Mouse (Mus musculus) heart, embryonic 14.5 days (tissue): ENCODE results near the gene Tmem44. TPM values are rescaled to one million over a fixed set of nuclear protein-coding genes. Genes with fewer than 3 reads are reported as not detected.
A peak's percentile ranks its signal among the peaks of the same experiment; 100 is the strongest.

Experiments
- ATAC-seq: fragments of 200-750 bp; cut with Nextera tagmentation; 2 replicates; pipeline ENCODE4 v1.8.0; 2017; ENCODE audit warnings: low read depth, moderate TSS enrichment; ENCODE audit not compliant: insufficient number of reproducible peaks, insufficient read depth, low FRiP score
- H3K27ac ChIP-seq, 2 experiments: fragments of 200-500 bp in 1 of 2; fragments of 300-500 bp in 1 of 2; sonication (generic) in 1 of 2; replicated peaks in 1 of 2; 2 replicates each; pipeline ENCODE4 v1.5.1; 2012 to 2014; ENCODE audit warnings: low read depth in 2 of 2, low read length in 2 of 2, control low read depth in 1 of 2, mild to moderate bottlenecking in 1 of 2, mixed read lengths in 1 of 2; ENCODE audit not compliant: control insufficient read depth in 1 of 2, insufficient read depth in 1 of 2
- H3K27me3 ChIP-seq: fragments of 300-500 bp; sonication (generic); 2 replicates; pipeline ENCODE4 v1.6.1; 2014; ENCODE audit warnings: mild to moderate bottlenecking, low read length, control low read depth; ENCODE audit not compliant: control insufficient read depth, insufficient read depth
- H3K36me3 ChIP-seq: fragments of 300-500 bp; sonication (generic); 2 replicates; pipeline ENCODE4 v1.6.1; 2014; ENCODE audit warnings: mild to moderate bottlenecking, control low read depth, low read length, mixed read lengths; ENCODE audit not compliant: control insufficient read depth, insufficient read depth
- H3K4me1 ChIP-seq, 2 experiments: fragments of 200-500 bp in 1 of 2; fragments of 300-500 bp in 1 of 2; sonication (generic) in 1 of 2; 2 replicates each; pipeline ENCODE4 v1.6.1; 2012 to 2014; ENCODE audit warnings: low read length in 2 of 2, control low read depth in 1 of 2, mixed read lengths in 1 of 2; ENCODE audit not compliant: control insufficient read depth in 2 of 2, insufficient read depth in 2 of 2
- H3K4me2 ChIP-seq: fragments of 300-500 bp; sonication (generic); 2 replicates; pipeline ENCODE4 v1.6.1; 2014; ENCODE audit warnings: mild to moderate bottlenecking, low read length
- H3K4me3 ChIP-seq, 2 experiments: fragments of 200-500 bp in 1 of 2; fragments of 300-500 bp in 1 of 2; sonication (generic) in 1 of 2; 2 replicates each; pipeline ENCODE4 v1.5.1; 2012 to 2014; ENCODE audit warnings: low read length in 2 of 2, mild to moderate bottlenecking in 2 of 2, control low read depth in 1 of 2, low read depth in 1 of 2, moderate library complexity in 1 of 2; ENCODE audit not compliant: control insufficient read depth in 1 of 2, insufficient read depth in 1 of 2
- H3K9ac ChIP-seq: fragments of 300-500 bp; sonication (generic); 2 replicates; pipeline ENCODE4 v1.6.1; 2014; ENCODE audit warnings: mild to moderate bottlenecking, low read length
- H3K9me3 ChIP-seq: fragments of 300-500 bp; sonication (generic); 2 replicates; pipeline ENCODE4 v1.6.1; 2016; ENCODE audit warnings: low read length, control low read depth; ENCODE audit not compliant: control insufficient read depth
- WGBS: fragments of 180-500 bp; shearing (Covaris S2); extraction: QIAGEN DNeasy Blood & Tissue Kit; methylation state at CpG from one replicate; pipeline ENCODE4 v1.1.7; 2014; 5-methylcytosine and 5-hydroxymethylcytosine counted together
- polyA plus RNA-seq: library from polyadenylated mRNA; unstranded; fragments of >200 nt; fragmentation: Nextera tagmentation; extraction: Ambion mirVana; gene quantifications from 2 replicates; pipeline ENCODE4 v1.2.1, GENCODE M21; 2014

Gene Tmem44
- polyA plus RNA-seq, 1 experiment from 2014 or later = 24.2 TPM

DNA sequence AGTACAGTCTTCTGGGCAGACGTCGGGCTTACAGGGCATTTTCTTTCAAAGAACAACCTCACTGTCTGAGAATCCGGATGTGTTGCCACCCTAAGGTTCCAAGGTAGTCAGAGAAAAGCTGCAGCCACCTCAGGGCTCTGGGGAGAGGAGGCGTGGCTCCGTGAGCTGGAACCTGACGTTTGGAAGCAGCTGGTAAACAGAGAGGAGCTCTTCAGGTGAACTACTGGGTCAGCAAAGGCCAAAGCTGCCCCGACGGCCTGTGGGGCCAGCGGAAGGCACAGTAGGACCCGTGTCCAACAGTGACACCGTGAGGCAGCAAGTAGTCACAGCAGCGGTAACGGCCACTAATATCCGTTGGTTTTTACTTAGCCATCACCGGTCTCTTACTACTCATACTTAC lies 46.7 kb downstream of the Tmem44 start:
- peaks cover 4% of the 10 kb centered on the region for H3K27me3 ChIP-seq
- no peak overlapping the region for H3K9ac ChIP-seq
- 11% methylated on average over 15 of the region's 15 CpGs for WGBS
- H3K4me1 ChIP-seq = peaks cover 21 to 34% of the 10 kb centered on the region in 2 experiments
- no peak overlapping the region for H3K4me2 ChIP-seq
- H3K4me3 ChIP-seq = no peak overlapping the region
- no peak overlapping the region for H3K27ac ChIP-seq
- ATAC-seq = no peak
- H3K36me3 ChIP-seq = no peaks in the 10 kb centered on the region
- no peaks in the 10 kb centered on the region for H3K9me3 ChIP-seq

DNA sequence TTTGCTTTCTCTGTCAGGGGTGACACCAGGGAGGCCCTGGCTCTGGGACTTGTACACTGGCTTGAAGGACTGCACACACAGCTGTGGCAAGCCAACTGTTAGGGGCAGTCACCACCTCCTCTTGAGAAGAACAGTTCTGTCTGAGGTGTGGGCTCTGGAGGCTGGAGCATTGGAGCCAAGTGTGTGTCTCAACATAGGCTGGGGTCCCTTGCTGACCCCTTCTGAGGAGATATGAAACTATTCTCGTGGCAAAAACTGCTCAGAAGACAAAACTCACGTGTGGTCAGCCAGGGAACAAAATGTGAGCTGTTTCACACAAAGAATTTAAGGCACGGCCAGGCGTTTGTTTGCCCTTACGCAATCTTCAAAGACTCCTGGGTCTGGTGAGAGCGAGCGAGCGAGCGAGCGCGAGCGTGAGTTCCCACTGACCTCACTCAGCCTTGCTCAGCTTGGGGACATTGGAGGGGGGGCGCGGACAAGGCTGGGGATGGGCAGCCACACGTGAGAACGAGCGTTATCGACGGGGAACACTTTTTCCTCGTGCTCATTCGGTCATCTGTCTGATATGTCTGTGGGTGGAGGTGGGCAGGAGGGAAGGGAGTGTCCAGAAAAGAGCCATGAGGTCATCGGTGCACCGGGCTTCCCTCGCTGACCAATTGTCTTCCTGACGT lies 48.3 kb downstream of the Tmem44 start:
- Histone ChIP-seq H3K36me3 (no peaks in the 10 kb centered on the region), H3K27me3 (no peaks in the 10 kb centered on the region), H3K4me1 (peaks cover 21 to 33% of the 10 kb centered on the region in 2 experiments), H3K4me3 (peak overlapping the region; percentile 14 to 28), H3K9me3 (no peaks in the 10 kb centered on the region), H3K27ac (peak overlapping the region; percentile 16 to 25; a peak in 2 of 4 replicates), H3K4me2 (peak overlapping the region; percentile 74), H3K9ac (peak overlapping the region; percentile 58)
- 11% methylated on average over 25 of the region's 25 CpGs for WGBS
- ATAC-seq = peak; percentile 45

DNA sequence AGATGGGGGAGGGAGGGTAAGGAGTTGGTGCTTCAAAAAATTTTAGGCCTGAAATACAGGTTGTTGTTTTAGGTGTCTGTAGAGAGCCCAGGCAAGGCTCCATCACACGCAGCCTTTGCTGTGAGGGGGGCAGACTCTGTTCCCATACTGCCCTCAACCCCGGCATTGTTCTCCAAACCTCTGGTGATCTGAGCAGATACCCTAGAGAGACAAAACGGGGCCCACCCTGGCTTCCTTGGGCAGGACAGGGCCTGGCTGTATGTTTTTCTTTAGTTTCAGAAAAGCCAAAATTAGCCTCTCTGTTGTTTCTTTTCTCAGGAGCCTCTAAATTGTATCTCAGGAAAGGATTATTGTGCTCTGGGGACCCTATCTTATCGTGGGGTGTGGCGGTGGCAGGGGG lies 49.0 kb downstream of the Tmem44 start:
- Histone ChIP-seq H3K4me2 (no peak overlapping the region), H3K4me3 (no peak overlapping the region), H3K9ac (no peak overlapping the region), H3K36me3 (no peaks in the 10 kb centered on the region), H3K27ac (0 out of 4 replicates have a peak overlapping the region, but pooled peaks of 1 of the 2 experiments have one; percentile 25), H3K9me3 (no peaks in the 10 kb centered on the region), H3K4me1 (peaks cover 16 to 26% of the 10 kb centered on the region in 2 experiments), H3K27me3 (no peaks in the 10 kb centered on the region)
- ATAC-seq = no peak
- 45% methylated on average over 5 of the region's 5 CpGs for WGBS

DNA sequence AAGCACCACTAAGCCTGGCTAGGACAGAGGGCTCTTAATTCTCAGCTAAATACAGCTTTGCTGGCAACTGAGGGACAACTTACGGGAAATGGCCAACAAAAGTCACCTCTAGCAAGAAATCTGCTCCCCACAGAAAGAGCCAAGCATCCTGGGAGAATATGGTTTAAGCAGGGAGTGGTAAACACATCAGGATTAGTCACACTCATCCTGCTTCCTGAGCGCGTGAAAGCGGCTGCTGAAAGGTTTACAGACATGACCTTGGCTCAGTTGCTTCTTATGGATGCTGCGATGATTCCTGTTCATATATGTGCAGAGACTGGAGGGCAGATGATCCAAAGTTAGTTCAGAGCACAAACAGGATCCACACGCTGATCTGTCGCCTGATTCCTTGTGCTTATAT lies 50.4 kb downstream of the Tmem44 start:
- H3K4me3 ChIP-seq = no peak overlapping the region
- peaks cover 16 to 24% of the 10 kb centered on the region in 2 experiments for H3K4me1 ChIP-seq
- ATAC-seq = no peak
- WGBS = 87% methylated on average over 7 of the region's 7 CpGs
- no peak overlapping the region for H3K4me2 ChIP-seq
- no peaks in the 10 kb centered on the region for H3K36me3 ChIP-seq
- no peaks in the 10 kb centered on the region for H3K27me3 ChIP-seq
- H3K27ac ChIP-seq = no peak overlapping the region
- H3K9me3 ChIP-seq = no peaks in the 10 kb centered on the region
- no peak overlapping the region for H3K9ac ChIP-seq

DNA sequence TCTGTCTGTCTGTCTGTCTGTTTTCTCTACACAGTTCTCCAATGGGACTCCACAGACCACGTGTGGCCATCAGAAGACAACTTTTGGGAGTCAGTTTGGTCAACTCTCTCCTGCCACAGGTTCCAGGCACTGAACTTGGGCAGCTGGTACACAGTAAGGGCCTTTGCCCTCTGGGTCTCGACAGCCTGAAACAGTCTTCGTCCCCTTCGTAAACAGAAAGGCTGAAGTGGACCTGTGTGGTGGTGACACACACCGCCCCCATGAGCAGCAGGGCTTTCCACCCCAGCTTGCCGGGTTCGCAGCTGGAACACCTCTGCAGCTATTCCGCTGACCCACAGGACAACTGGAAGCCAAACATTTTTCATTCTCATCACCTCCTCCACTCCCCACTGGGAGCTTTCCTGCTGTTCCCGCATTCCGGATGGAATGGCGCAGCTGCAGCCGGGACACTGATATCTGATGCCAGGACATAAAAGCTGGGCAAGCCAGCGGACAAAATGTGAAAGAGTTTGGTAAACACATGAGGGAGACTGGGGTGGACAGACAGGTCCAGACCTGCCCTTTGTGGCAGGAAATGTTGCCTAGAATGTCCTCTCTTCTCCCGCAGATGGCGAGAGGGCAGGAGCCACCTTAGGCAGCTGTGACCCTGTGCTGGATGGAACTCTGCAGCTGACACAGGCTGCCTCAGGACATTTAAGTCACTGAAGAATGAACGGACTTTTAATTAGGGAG lies 51.4 kb downstream of the Tmem44 start:
- Histone ChIP-seq H3K4me2 (peak overlapping the region; percentile 42), H3K36me3 (no peaks in the 10 kb centered on the region), H3K9ac (peak overlapping the region; percentile 3; the same call in 1 of the 2 replicates), H3K4me3 (no peak overlapping the region), H3K4me1 (peaks cover 16 to 24% of the 10 kb centered on the region in 2 experiments), H3K9me3 (no peaks in the 10 kb centered on the region), H3K27ac (0 out of 4 replicates have a peak overlapping the region, but pooled peaks of 1 of the 2 experiments have one; percentile 23), H3K27me3 (no peaks in the 10 kb centered on the region)
- no peak for ATAC-seq
- 17% methylated on average over 16 of the region's 16 CpGs for WGBS

DNA sequence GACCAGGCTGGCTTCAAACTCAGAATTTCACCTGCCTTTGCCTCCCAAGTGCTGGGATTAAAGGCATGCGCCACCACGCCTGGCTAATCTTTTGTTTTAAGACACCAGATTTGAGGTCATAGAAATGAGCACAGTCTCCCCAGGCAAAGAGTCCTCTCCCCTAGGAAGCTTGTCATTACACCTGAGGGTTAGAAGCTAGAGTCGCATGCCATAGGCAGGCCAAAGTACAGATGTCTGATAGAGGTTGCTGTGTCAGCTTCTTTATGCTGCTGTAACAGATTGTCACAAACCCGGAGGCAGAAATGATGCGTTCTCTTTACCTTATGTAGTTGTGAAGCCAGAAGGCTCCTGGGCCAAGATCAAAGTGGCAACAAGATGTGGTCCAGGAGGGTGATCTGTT lies 53.3 kb downstream of the Tmem44 start:
- H3K4me1 ChIP-seq = peaks cover 12 to 17% of the 10 kb centered on the region in 2 experiments
- WGBS = 85% methylated on average over 5 of the region's 5 CpGs

DNA sequence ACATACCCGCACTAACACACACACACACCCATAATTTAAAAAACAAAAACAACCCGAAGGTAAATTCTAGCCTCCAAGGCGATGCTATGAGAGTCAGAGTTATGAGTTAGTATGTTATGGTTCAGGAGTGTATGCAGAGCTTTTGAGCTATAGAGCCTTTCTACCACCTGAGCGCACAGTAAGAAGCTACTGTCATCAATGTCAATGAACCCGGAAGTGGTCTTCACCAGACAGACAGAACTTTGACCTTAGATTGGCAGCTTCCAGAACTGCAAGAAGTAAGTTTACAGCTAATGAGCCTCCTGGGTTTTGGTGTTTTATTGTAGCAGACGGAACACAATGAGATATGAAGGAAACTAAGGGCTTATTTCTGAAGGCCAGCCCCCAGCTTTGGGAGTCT lies 55.8 kb downstream of the Tmem44 start:
- no peak overlapping the region for H3K9ac ChIP-seq
- H3K9me3 ChIP-seq = no peaks in the 10 kb centered on the region
- no peaks in the 10 kb centered on the region for H3K36me3 ChIP-seq
- 88% methylated on average over 6 of the region's 6 CpGs for WGBS
- ATAC-seq = no peak
- H3K27me3 ChIP-seq = no peaks in the 10 kb centered on the region
- no peak overlapping the region for H3K27ac ChIP-seq
- no peak overlapping the region for H3K4me2 ChIP-seq
- H3K4me3 ChIP-seq = no peak overlapping the region
- H3K4me1 ChIP-seq = peaks cover 12 to 14% of the 10 kb centered on the region in 2 experiments

More for the DNA sequence above, 53.3 kb downstream of the Tmem44 start:
- H3K9me3 ChIP-seq = no peaks in the 10 kb centered on the region
- no peak for ATAC-seq
- H3K9ac ChIP-seq = no peak overlapping the region
- H3K27me3 ChIP-seq = no peaks in the 10 kb centered on the region
- H3K4me3 ChIP-seq = no peak overlapping the region
- no peak overlapping the region for H3K27ac ChIP-seq
- no peak overlapping the region for H3K4me2 ChIP-seq
- H3K36me3 ChIP-seq = no peaks in the 10 kb centered on the region
